Mouse (Mus musculus): Measurements from ENCODE around the gene Dbp. TPM values are rescaled to one million over a fixed set of nuclear protein-coding genes. Genes with fewer than 3 reads are reported as not detected.

Dbp gene
- polyA plus RNA-seq, 1 experiment, result 5.6 TPM

DNA sequence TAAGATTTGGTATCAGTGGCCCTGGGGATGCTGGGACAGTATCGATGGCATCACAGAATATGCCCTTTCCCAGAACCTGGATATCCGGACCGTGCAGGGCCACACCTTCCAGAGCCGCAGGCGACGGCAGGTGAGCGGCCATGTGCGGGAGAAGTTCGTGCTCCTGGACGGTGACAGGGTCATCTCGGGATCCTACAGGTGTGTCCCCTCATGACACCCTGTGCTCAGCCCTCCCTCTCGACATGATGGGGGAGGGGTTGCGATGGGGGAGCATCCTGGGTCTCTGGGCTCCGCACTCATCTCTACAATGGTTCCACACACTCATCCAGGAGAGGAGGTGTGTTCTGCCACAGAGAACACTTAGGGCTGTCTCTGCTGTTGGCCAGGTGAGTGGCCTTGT, 18.9 kb downstream of the Dbp start:
- Histone ChIP-seq H3ac (ENCODE audit: control insufficient read depth, insufficient read length, low read depth) (no peak overlapping the region), H3K79me3 (ENCODE audit: low read depth) (peaks cover 16% of the 10 kb centered on the region), H3K27me3 (ENCODE audit: control insufficient read depth, insufficient read depth, insufficient read length) (no peaks in the 10 kb centered on the region), H3K4me3 (ENCODE audit: insufficient read depth, poor library complexity, severe bottlenecking) (no peak overlapping the region), H3K79me2 (ENCODE audit: control insufficient read depth, insufficient read depth) (peaks cover 32% of the 10 kb centered on the region), H3K36me3 (ENCODE audit: control insufficient read depth, insufficient read depth) (peaks cover 56% of the 10 kb centered on the region)
- TF ChIP-seq FOSL1 (IDR thresholded peaks at IDR 0.05; ENCODE audit: insufficient read depth, low read length, poor library complexity, severe bottlenecking), result no peak
- TF ChIP-seq CTCF (IDR thresholded peaks at IDR 0.05; ENCODE audit: control insufficient read depth, insufficient read depth, insufficient read length), result no peak

DNA sequence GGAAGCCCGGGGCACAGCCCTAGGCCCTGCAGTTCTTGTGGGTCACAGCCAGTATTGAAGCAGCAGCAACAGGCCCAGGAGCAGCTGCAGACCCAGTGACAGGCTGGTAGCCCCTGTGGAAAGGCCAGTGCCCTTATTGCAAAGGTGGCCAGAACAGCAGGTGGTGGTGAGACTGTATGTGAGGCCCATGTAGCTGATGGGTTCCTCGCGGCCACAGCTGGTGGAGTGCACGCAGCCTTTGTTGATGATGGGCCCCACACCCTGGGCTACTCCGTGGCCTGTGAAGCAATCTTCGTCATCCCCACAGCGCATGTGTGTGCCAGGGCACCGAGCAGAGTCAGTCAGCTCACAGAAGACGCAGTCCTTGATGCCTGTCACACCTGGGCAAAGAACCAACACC, 20.3 kb downstream of the Dbp start:
- no peak for TF ChIP-seq MAX (IDR thresholded peaks at IDR 0.05)
- TF ChIP-seq CEBPB (IDR thresholded peaks at IDR 0.05; ENCODE audit: low read depth), result no peak
- TF ChIP-seq USF1 (IDR thresholded peaks at IDR 0.05; ENCODE audit: low read depth), result no peak
- TF ChIP-seq FOSL1 (IDR thresholded peaks at IDR 0.05; ENCODE audit: insufficient read depth, low read length, poor library complexity, severe bottlenecking), result no peak
- TF ChIP-seq MYOG (IDR thresholded peaks at IDR 0.05; ENCODE audit: control insufficient read depth, extremely low read depth, insufficient read length), result no peak
- no peak for TF ChIP-seq MYOD1 (IDR thresholded peaks at IDR 0.05; ENCODE audit: control insufficient read depth, insufficient read length, low read depth)
- TF ChIP-seq CTCF (IDR thresholded peaks at IDR 0.05; ENCODE audit: control insufficient read depth, insufficient read depth, insufficient read length), result no peak
- H3ac ChIP-seq (ENCODE audit: control insufficient read depth, insufficient read length, low read depth), result no peak overlapping the region
- peaks cover 42% of the 10 kb centered on the region for H3K36me3 ChIP-seq (ENCODE audit: control insufficient read depth, insufficient read depth)
- peaks cover 19% of the 10 kb centered on the region for H3K79me2 ChIP-seq (ENCODE audit: control insufficient read depth, insufficient read depth)
- peaks cover 4% of the 10 kb centered on the region for H3K79me3 ChIP-seq (ENCODE audit: low read depth)
- no peaks in the 10 kb centered on the region for H3K27me3 ChIP-seq (ENCODE audit: control insufficient read depth, insufficient read depth, insufficient read length)
- no peak overlapping the region for H3K4me3 ChIP-seq (ENCODE audit: insufficient read depth, poor library complexity, severe bottlenecking)

DNA sequence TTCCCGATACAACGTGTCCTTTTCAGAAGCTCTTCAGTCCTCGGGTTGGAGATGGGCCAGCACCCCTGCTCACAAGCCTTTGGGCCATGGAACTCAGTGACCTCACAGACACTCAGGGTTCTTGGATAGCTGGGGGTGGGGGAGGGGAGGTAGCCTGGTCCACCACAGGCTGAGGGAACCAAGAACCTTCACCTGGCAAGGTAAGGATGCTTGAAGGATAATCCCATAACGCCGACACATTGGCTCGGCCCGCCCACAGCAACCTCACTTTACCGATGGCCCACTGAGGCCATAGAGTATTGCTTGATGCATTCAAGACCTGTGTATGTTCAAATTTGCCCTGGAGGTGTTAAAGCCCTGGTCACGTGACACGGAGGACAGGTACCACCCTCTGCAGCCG, 20.8 kb downstream of the Dbp start, which contains the start of gene Spaca4:
TSS of gene Spaca4 (minus strand) at position 101 of the 400 bp plus-strand sequence.
- TF ChIP-seq CEBPB (IDR thresholded peaks at IDR 0.05; ENCODE audit: low read depth) (no peak), MAX (IDR thresholded peaks at IDR 0.05) (no peak), USF1 (IDR thresholded peaks at IDR 0.05; ENCODE audit: low read depth) (peak; percentile 13), FOSL1 (IDR thresholded peaks at IDR 0.05; ENCODE audit: insufficient read depth, low read length, poor library complexity, severe bottlenecking) (no peak)
- Histone ChIP-seq H3K36me3 (ENCODE audit: control insufficient read depth, insufficient read depth) (peaks cover 37% of the 10 kb centered on the region), H3K79me2 (ENCODE audit: control insufficient read depth, insufficient read depth) (peaks cover 13% of the 10 kb centered on the region), H3K27me3 (ENCODE audit: control insufficient read depth, insufficient read depth, insufficient read length) (no peaks in the 10 kb centered on the region), H3K79me3 (ENCODE audit: low read depth) (no peaks in the 10 kb centered on the region), H3K4me3 (ENCODE audit: insufficient read depth, poor library complexity, severe bottlenecking) (no peak within 1 kb of the TSS), H3ac (ENCODE audit: control insufficient read depth, insufficient read length, low read depth) (no peak within 1 kb of the TSS)

DNA sequence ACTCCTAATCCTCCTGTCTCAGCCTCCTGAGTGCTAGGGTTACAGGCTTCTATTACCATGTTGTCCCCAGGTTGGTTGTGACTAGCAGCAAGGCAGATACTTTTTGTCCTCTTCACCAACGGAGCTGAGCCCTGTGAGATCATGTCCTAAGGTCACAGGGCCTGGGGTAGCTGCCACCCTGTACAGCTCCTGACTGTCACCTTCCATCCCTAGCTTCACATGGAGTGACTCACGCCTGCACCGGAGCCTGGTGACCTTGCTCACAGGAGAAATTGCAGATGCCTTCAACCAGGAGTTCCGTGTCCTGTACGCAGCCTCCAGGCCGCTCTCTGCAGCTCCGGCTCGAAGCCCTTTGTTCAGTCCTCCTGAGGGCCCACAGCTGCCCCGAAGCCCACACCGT, 21.5 kb downstream of the Dbp start:
- no peak overlapping the region for H3ac ChIP-seq (ENCODE audit: control insufficient read depth, insufficient read length, low read depth)
- no peaks in the 10 kb centered on the region for H3K27me3 ChIP-seq (ENCODE audit: control insufficient read depth, insufficient read depth, insufficient read length)
- H3K79me3 ChIP-seq (ENCODE audit: low read depth), result no peaks in the 10 kb centered on the region
- TF ChIP-seq USF1 (IDR thresholded peaks at IDR 0.05; ENCODE audit: low read depth), result no peak
- no peak for TF ChIP-seq MAX (IDR thresholded peaks at IDR 0.05)
- no peak for TF ChIP-seq CEBPB (IDR thresholded peaks at IDR 0.05; ENCODE audit: low read depth)
- no peak for TF ChIP-seq FOSL1 (IDR thresholded peaks at IDR 0.05; ENCODE audit: insufficient read depth, low read length, poor library complexity, severe bottlenecking)
- no peak for TF ChIP-seq MYOD1 (IDR thresholded peaks at IDR 0.05; ENCODE audit: control insufficient read depth, insufficient read length, low read depth)
- no peak for TF ChIP-seq MYOG (IDR thresholded peaks at IDR 0.05; ENCODE audit: control insufficient read depth, extremely low read depth, insufficient read length)
- no peak for TF ChIP-seq CTCF (IDR thresholded peaks at IDR 0.05; ENCODE audit: control insufficient read depth, insufficient read depth, insufficient read length)
- H3K36me3 ChIP-seq (ENCODE audit: control insufficient read depth, insufficient read depth), result peaks cover 31% of the 10 kb centered on the region
- H3K79me2 ChIP-seq (ENCODE audit: control insufficient read depth, insufficient read depth), result peaks cover 7% of the 10 kb centered on the region
- no peak overlapping the region for H3K4me3 ChIP-seq (ENCODE audit: insufficient read depth, poor library complexity, severe bottlenecking)

DNA sequence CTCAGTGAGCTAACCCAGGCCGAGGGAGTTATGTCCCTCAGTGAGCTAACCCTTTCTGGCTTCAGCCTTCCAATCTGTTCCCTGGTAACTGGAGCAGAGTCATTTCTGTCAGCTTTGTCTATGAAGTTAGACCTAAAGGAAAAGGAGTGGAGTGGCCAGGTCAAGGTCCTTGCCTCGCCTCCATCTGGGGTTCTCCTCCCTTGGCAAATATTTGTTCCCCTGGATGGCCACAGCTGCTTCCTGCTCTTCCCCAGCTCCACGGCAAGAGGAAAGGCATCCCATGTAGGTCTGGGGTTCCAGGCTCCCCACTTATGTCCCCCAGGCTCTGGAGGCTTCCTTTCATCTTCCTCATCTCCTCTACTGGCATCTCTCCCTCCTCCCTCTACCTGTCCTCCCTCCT, 22.7 kb downstream of the Dbp start:
- Histone ChIP-seq H3K79me2 (ENCODE audit: control insufficient read depth, insufficient read depth) (peaks cover 7% of the 10 kb centered on the region), H3ac (ENCODE audit: control insufficient read depth, insufficient read length, low read depth) (no peak overlapping the region), H3K27me3 (ENCODE audit: control insufficient read depth, insufficient read depth, insufficient read length) (no peaks in the 10 kb centered on the region), H3K4me3 (ENCODE audit: insufficient read depth, poor library complexity, severe bottlenecking) (no peak overlapping the region), H3K79me3 (ENCODE audit: low read depth) (no peaks in the 10 kb centered on the region), H3K36me3 (ENCODE audit: control insufficient read depth, insufficient read depth) (peaks cover 31% of the 10 kb centered on the region)
- TF ChIP-seq MYOG (IDR thresholded peaks at IDR 0.05; ENCODE audit: control insufficient read depth, extremely low read depth, insufficient read length), result no peak
- TF ChIP-seq FOSL1 (IDR thresholded peaks at IDR 0.05; ENCODE audit: insufficient read depth, low read length, poor library complexity, severe bottlenecking), result no peak
- no peak for TF ChIP-seq USF1 (IDR thresholded peaks at IDR 0.05; ENCODE audit: low read depth)
- no peak for TF ChIP-seq CTCF (IDR thresholded peaks at IDR 0.05; ENCODE audit: control insufficient read depth, insufficient read depth, insufficient read length)
- TF ChIP-seq MAX (IDR thresholded peaks at IDR 0.05), result no peak
- TF ChIP-seq CEBPB (IDR thresholded peaks at IDR 0.05; ENCODE audit: low read depth), result no peak
- TF ChIP-seq MYOD1 (IDR thresholded peaks at IDR 0.05; ENCODE audit: control insufficient read depth, insufficient read length, low read depth), result no peak

DNA sequence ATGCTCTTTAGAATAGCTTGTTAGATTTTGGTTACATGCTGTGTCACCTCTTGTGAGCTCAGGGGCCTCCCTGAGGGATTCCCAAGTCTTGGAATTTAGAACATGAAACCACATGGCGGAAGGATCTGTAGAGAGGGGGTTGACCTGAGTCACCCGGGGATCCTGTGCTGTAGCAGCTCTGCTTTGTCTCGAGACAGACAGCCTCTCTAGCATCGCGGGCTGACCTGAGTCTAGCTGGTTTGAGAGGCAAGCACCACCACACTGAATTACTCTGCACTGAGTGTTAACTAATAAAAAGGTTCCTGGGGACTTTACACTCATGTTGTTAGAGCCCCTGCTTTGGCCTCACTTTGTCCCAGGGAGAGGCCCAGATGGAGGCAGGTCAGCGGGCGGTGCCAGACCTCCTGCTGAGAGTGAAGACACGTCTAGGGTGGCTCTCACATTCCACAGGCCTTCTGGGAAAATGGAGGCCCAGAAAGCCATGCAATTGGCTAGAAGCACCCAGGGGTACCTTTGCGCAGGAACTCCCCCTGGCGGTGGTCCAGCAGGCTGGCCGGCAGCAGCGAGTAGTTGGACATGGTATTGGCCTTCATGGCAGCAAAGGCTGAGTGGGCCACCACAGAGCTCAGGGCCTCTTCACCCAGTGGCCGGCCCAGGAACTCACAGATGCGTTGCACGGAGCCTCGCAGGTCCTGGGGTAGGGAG, 26.0 kb downstream of the Dbp start:
- H3K27me3 ChIP-seq (ENCODE audit: control insufficient read depth, insufficient read depth, insufficient read length), result no peaks in the 10 kb centered on the region
- no peak overlapping the region for H3K4me3 ChIP-seq (ENCODE audit: insufficient read depth, poor library complexity, severe bottlenecking)
- TF ChIP-seq MYOD1 (IDR thresholded peaks at IDR 0.05; ENCODE audit: control insufficient read depth, insufficient read length, low read depth) (no peak), CTCF (IDR thresholded peaks at IDR 0.05; ENCODE audit: control insufficient read depth, insufficient read depth, insufficient read length) (peak; percentile 62)
- no peak overlapping the region for H3ac ChIP-seq (ENCODE audit: control insufficient read depth, insufficient read length, low read depth)
- H3K36me3 ChIP-seq (ENCODE audit: control insufficient read depth, insufficient read depth), result peaks cover 8% of the 10 kb centered on the region
- no peaks in the 10 kb centered on the region for H3K79me2 ChIP-seq (ENCODE audit: control insufficient read depth, insufficient read depth)
- H3K79me3 ChIP-seq (ENCODE audit: low read depth), result no peaks in the 10 kb centered on the region

Measured in C2C12 (cell line).